Mouse (Mus musculus) hindbrain, embryonic 11.5 days (tissue): Measurements from ENCODE around the gene Rassf6. TPM values are rescaled to one million over a fixed set of nuclear protein-coding genes. Genes with fewer than 3 reads are reported as not detected.

ENCODE experiments used
- ATAC-seq: fragments of 200-750 bp; cut with Nextera tagmentation; 2 replicates; pipeline ENCODE4 v1.8.0; 2017; ENCODE audit warnings: mild to moderate bottlenecking, moderate TSS enrichment, moderate library complexity; ENCODE audit not compliant: low FRiP score
- DNase-seq: peaks from one replicate; pipeline ENCODE4 v3.0.0-alpha.2; 2015; ENCODE audit warnings: low spot score
- H3K27ac ChIP-seq: fragments of 300-500 bp; sonication (generic); 2 replicates; pipeline ENCODE4 v1.5.1; 2014; ENCODE audit warnings: mild to moderate bottlenecking, low read depth, low read length
- H3K27me3 ChIP-seq: fragments of 300-500 bp; sonication (generic); 2 replicates; pipeline ENCODE4 v1.6.1; 2014; ENCODE audit warnings: mild to moderate bottlenecking, low read length, moderate library complexity, mixed read lengths; ENCODE audit not compliant: control insufficient read depth, insufficient read depth
- H3K36me3 ChIP-seq: fragments of 300-500 bp; sonication (generic); 2 replicates; pipeline ENCODE4 v1.6.1; 2014; ENCODE audit warnings: mild to moderate bottlenecking, low read length, moderate library complexity, mixed read lengths; ENCODE audit not compliant: control insufficient read depth, insufficient read depth
- H3K4me1 ChIP-seq: fragments of 300-500 bp; sonication (generic); replicated peaks from 2 replicates; pipeline ENCODE4 v1.6.1; 2014; ENCODE audit warnings: low read length, mixed read lengths; ENCODE audit not compliant: control insufficient read depth, insufficient read depth
- H3K4me2 ChIP-seq: fragments of 300-500 bp; sonication (generic); replicated peaks from 2 replicates; pipeline ENCODE4 v1.6.1; 2014; ENCODE audit warnings: mild to moderate bottlenecking, low read depth, low read length
- H3K4me3 ChIP-seq: fragments of 300-500 bp; sonication (generic); 2 replicates; pipeline ENCODE4 v1.5.1; 2014; ENCODE audit warnings: low read depth, low read length
- H3K9ac ChIP-seq: fragments of 300-500 bp; sonication (generic); 2 replicates; pipeline ENCODE4 v1.6.1; 2014; ENCODE audit warnings: low read depth, low read length
- H3K9me3 ChIP-seq: fragments of 300-500 bp; sonication (generic); 2 replicates; pipeline ENCODE4 v1.6.1; 2016; ENCODE audit warnings: low read length; ENCODE audit not compliant: control insufficient read depth
- WGBS: fragments of 180-500 bp; shearing (Covaris S2); extraction: QIAGEN DNeasy Blood & Tissue Kit; methylation state at CpG from one replicate; pipeline ENCODE4 v1.1.7; 2014; 5-methylcytosine and 5-hydroxymethylcytosine counted together
- polyA plus RNA-seq: library from polyadenylated mRNA; unstranded; fragments of >200 nt; fragmentation: Nextera tagmentation; extraction: Ambion mirVana; gene quantifications from 2 replicates; pipeline ENCODE4 v1.2.1, GENCODE M21; 2014

The Rassf6 gene
- polyA plus RNA-seq, 1 experiment from 2014 or later = 1.2 TPM

DNA sequence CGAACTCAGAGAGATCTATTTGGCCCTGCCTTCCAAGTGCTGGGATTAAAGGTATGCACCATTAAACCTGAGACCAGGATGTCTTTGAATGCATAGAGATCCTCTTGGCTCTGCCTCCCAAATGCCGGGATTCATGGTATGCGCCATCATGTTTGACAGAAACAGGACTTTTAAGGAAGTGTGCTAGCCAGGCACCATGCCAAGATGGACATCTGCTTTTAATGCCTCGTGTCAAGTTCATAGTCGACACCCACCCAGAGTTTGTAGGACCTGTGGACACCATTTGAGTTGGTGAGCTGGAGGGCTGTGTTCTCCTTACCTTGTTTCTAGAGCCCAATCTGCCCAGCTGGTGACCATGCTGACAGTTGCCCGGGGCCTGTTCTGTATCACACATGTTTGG lies 48.5 kb downstream of the Rassf6 start:
- no peak for DNase-seq

DNA sequence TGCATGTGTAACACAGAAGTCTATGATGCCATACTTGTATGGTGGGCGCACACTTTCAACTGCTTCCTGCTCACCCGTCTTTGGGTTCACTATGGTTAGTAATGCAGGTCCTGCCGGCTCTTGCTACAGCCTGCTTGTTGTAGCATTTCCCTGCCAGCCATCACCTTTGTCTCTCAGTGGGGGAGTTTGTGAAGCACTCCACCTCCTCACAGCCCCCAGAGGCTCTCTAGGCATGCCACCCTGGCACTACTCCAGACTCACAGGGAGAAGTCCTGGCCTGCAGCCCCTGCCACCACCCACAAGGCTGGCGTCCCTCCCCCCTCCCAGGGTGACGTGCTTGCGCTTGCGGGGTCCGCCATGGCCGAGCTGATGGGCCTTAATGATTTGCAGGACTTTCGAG lies 49.8 kb downstream of the Rassf6 start:
- Histone ChIP-seq H3K9ac (no peak overlapping the region), H3K4me3 (no peak overlapping the region), H3K4me2 (no peak overlapping the region), H3K9me3 (no peaks in the 10 kb centered on the region), H3K4me1 (no peaks in the 10 kb centered on the region), H3K27me3 (no peaks in the 10 kb centered on the region), H3K36me3 (no peaks in the 10 kb centered on the region), H3K27ac (no peak overlapping the region)
- WGBS = 82% methylated on average over 10 of the region's 10 CpGs
- DNase-seq (no peak), ATAC-seq (no peak)

More for the DNA sequence above, 48.5 kb downstream of the Rassf6 start:
- H3K4me3 ChIP-seq = no peak overlapping the region
- ATAC-seq = no peak
- WGBS = 87% methylated on average over 6 of the region's 6 CpGs
- no peaks in the 10 kb centered on the region for H3K9me3 ChIP-seq
- H3K27me3 ChIP-seq = no peaks in the 10 kb centered on the region
- H3K9ac ChIP-seq = no peak overlapping the region
- no peak overlapping the region for H3K4me2 ChIP-seq
- no peaks in the 10 kb centered on the region for H3K4me1 ChIP-seq
- H3K36me3 ChIP-seq = no peaks in the 10 kb centered on the region
- no peak overlapping the region for H3K27ac ChIP-seq

DNA sequence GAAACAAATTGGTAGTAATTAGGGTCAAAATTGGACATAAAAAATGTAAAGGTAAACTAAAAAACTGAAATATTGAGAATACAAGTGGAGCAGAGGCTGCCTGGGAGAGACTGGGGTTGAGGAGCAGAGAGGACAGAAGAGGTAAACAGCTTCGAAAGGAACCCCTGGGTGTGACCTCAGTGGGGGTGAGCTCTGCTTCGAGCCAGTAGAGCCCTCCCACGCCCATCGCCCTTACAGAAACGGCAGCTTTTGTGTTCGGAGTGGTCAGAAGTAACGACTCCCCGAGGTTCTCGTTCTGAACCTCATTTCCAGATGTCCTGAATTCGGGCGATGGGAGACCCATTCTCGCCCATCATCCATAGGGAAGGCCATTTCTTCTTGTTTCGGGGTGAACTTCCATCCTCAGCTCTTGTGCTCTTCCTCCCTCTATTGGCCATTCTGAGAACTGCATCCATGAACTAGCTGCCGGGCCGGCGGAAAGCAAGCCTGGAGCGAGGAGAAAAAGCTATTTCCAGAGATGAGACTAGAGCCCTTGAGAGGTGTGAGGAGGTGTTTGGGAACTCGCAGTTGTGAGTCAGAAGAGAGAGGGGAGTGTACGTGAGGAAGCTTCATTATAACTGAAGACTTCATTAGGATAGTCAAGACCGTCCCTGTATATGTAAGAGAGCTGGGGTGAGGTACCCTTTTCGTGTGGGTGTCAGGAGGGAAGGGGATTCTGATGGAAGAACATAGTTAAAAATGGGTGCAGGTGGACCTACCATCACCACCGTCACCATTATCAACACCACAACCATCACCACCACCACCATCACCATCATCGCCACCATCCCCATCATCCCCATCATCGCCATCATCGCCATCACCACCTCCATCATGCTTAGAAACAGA lies 51.5 kb downstream of the Rassf6 start:
- no peaks in the 10 kb centered on the region for H3K36me3 ChIP-seq
- H3K4me1 ChIP-seq = no peaks in the 10 kb centered on the region
- DNase-seq (peak; percentile 87), ATAC-seq (peak; percentile 77)
- no peak overlapping the region for H3K27ac ChIP-seq
- H3K9me3 ChIP-seq = no peaks in the 10 kb centered on the region
- WGBS = 26% methylated on average over 25 of the region's 25 CpGs
- H3K27me3 ChIP-seq = no peaks in the 10 kb centered on the region
- H3K9ac ChIP-seq = peak overlapping the region; percentile 53; the same call in 1 of the 2 replicates
- H3K4me2 ChIP-seq = peak overlapping the region; percentile 58
- peak overlapping the region; percentile 33 for H3K4me3 ChIP-seq

DNA sequence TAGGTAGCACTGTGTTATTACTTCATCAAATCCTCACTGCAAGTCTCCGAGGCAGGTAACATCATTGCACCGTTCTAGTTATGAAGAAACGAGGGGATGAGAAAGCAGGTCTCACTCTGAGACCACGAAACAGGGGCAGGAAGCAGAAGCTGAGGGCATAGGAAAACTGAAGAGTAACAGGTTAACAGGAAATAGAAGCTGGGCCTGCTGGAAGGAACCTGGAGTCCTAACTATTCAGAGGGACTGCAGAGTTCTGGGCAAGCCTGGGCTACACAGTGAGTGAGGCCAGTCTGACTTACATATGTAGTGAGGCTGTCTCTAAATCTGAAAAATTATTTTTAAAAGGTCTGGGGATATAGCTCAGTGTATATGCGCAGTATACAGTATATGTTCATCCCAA lies 52.4 kb downstream of the Rassf6 start:
- Histone ChIP-seq H3K4me3 (no peak overlapping the region), H3K4me1 (no peaks in the 10 kb centered on the region), H3K9me3 (no peaks in the 10 kb centered on the region), H3K9ac (no peak overlapping the region), H3K27ac (no peak overlapping the region), H3K4me2 (no peak overlapping the region), H3K27me3 (no peaks in the 10 kb centered on the region), H3K36me3 (no peaks in the 10 kb centered on the region)
- whole genome bisulfite sequencing = 93% methylated on average over 5 of the region's 5 CpGs
- no peak for ATAC-seq
- no peak for DNase-seq

DNA sequence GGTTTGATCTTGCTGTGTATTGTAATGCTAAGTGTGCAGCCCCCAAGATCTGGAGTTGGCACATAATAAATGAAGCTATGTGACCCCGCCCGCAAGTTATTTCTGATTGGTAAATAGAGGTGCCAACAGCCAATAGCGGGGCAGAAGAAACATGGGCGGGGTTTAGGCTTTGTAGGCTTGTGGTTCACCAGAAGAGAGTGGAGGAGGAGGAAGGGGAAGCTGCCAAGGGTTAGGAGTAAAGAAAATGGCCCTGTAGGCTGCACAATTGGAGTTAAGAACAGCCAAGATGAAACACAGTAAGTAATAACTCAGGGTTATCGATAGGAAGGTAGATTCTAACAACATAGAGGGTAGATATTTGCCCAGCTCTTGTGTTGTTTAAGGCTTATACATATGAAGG lies 53.9 kb downstream of the Rassf6 start:
- 75% methylated on average over 5 of the region's 5 CpGs for WGBS
- DNase-seq (peak; percentile 11), ATAC-seq (no peak)
- Histone ChIP-seq H3K4me1 (no peaks in the 10 kb centered on the region), H3K27me3 (no peaks in the 10 kb centered on the region), H3K27ac (no peak overlapping the region), H3K4me3 (no peak overlapping the region), H3K36me3 (no peaks in the 10 kb centered on the region), H3K9ac (no peak overlapping the region), H3K9me3 (no peaks in the 10 kb centered on the region), H3K4me2 (no peak overlapping the region)

DNA sequence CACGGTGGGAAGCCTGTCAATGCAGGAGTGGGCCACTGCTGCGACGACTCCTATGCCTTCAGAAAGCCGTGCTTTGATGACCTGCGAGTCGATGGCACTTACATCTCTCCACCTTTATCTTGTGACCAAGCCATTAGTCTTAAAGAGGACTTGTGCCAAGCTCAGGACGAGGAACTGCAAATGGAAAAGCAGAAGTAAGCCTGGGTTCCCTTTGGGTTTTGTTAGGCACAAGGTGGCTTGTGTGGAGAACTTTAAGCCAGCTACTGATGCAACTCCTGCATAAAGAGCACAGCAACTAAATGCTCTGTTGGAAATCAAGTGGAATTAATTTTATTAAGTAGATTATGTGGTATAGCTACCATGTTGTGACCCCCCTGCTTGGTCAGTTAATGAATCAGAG lies 55.7 kb downstream of the Rassf6 start:
- Histone ChIP-seq H3K36me3 (no peaks in the 10 kb centered on the region), H3K9ac (no peak overlapping the region), H3K27ac (no peak overlapping the region), H3K9me3 (no peaks in the 10 kb centered on the region), H3K27me3 (no peaks in the 10 kb centered on the region), H3K4me1 (no peaks in the 10 kb centered on the region), H3K4me3 (no peak overlapping the region), H3K4me2 (no peak overlapping the region)
- 84% methylated on average over 7 of the region's 7 CpGs for WGBS
- ATAC-seq (no peak), DNase-seq (no peak)

DNA sequence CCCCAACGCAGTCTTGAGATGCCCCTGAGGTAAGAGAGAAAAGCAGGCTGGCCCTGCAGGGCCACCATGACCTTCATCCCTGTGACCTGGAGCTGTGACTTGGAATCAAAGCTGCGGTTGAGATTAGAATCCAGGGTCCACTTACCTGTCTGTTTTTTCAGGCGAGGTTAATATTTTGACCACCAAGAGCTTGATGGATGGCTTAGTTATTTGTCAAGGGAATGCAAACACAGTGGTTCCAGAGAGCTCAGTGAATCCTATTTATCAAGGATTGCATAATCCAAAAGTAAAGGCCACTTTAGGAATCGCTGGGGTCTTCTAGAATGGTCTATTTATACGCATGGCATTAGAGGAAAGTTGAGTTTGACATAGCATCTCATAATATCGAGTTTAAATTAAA lies 58.3 kb downstream of the Rassf6 start:
- Histone ChIP-seq H3K36me3 (no peaks in the 10 kb centered on the region), H3K9me3 (no peaks in the 10 kb centered on the region), H3K9ac (no peak overlapping the region), H3K27ac (no peak overlapping the region), H3K4me3 (no peak overlapping the region), H3K4me1 (no peaks in the 10 kb centered on the region), H3K27me3 (no peaks in the 10 kb centered on the region), H3K4me2 (no peak overlapping the region)
- DNase-seq (no peak), ATAC-seq (no peak)
- WGBS = 92% methylated on average over 6 of the region's 6 CpGs

DNA sequence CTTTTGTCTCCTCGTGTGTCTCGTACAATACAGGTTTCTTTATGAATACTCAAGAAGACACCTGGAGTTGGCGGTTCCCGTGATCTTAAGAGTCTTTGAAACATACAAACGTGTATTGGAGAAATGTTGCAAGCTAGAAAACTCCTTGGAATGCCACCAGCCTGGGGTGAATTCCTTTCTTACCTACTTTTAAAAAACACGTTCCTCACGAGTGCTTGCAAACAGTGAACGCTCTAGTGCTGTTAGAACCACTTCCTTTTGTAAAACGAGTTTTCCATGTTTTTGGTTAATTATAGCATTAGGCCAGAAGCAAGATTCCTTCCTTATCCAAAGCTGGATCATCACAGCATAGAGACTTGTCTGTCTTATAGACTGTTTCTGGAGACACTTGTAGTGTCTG lies 60.9 kb downstream of the Rassf6 start:
- Histone ChIP-seq H3K27me3 (no peaks in the 10 kb centered on the region), H3K4me3 (no peak overlapping the region), H3K4me2 (no peak overlapping the region), H3K27ac (no peak overlapping the region), H3K9ac (no peak overlapping the region), H3K36me3 (no peaks in the 10 kb centered on the region), H3K4me1 (no peaks in the 10 kb centered on the region), H3K9me3 (no peaks in the 10 kb centered on the region)
- 85% methylated on average over 9 of the region's 9 CpGs for WGBS
- DNase-seq (no peak), ATAC-seq (no peak)

DNA sequence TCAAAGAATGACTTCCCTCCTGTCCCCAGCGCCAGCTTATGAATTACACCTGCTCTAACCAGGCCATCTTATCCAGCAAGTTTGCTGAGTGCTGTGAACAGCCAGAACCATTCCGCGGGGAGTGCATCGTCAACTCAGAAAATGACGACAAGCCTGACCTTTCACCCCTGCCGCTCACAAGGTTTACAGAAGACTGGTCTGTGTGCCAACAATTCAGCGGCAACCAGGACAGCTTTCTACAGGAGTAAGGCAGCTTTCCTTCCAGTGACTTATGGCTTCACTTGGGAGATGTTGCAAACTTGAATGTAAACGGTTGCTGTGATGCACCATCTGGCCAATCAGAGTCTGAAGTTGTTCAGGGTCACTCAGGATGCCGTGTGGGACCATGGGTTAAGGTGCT lies 62.7 kb downstream of the Rassf6 start:
- DNase-seq = no peak
- Histone ChIP-seq H3K36me3 (no peaks in the 10 kb centered on the region), H3K4me3 (no peak overlapping the region), H3K27me3 (no peaks in the 10 kb centered on the region), H3K27ac (no peak overlapping the region), H3K9me3 (no peaks in the 10 kb centered on the region), H3K4me1 (no peaks in the 10 kb centered on the region), H3K4me2 (no peak overlapping the region), H3K9ac (no peak overlapping the region)
- WGBS = 86% methylated on average over 9 of the region's 9 CpGs
- no peak for ATAC-seq
